Mouse (Mus musculus): ENCODE results near the gene Ccn6. TPM values are rescaled to one million over a fixed set of nuclear protein-coding genes. Genes with fewer than 3 reads are reported as not detected.

The Ccn6 gene
- polyA plus RNA-seq, 1 experiment from 2014 or later: 0.26 TPM

- WGBS: 89% methylated on average over 12 of the region's 12 CpGs
- no peak for DNase-seq (ENCODE audit: low spot score)
- Histone ChIP-seq H3K27ac (no peak overlapping the region), H3K9me3 (replicated peaks) (no peaks in the 10 kb centered on the region), H3K27me3 (ENCODE audit: low read depth, poor library complexity, severe bottlenecking) (no peaks in the 10 kb centered on the region), H3K4me3 (no peak overlapping the region), H3K4me1 (no peaks in the 10 kb centered on the region), H3K36me3 (peaks cover 97% of the 10 kb centered on the region)
Measured at GRCm38 (mm10) chr10:39142216-39142615, 21.4 kb downstream of the Ccn6 start.

GRCm38 (mm10) chr10:39141401-39141800 is 22.2 kb downstream of the Ccn6 start:
- no peaks in the 10 kb centered on the region for H3K9me3 ChIP-seq (replicated peaks)
- DNase-seq (ENCODE audit: low spot score): no peak
- peaks cover 97% of the 10 kb centered on the region for H3K36me3 ChIP-seq
- H3K27me3 ChIP-seq (ENCODE audit: low read depth, poor library complexity, severe bottlenecking): no peaks in the 10 kb centered on the region
- H3K4me1 ChIP-seq: no peaks in the 10 kb centered on the region
- no peak overlapping the region for H3K27ac ChIP-seq
- 95% methylated on average over 2 of the region's 2 CpGs for WGBS
- no peak overlapping the region for H3K4me3 ChIP-seq

GRCm38 (mm10) chr10:39140843-39141242 is 22.8 kb downstream of the Ccn6 start:
- peaks cover 95% of the 10 kb centered on the region for H3K36me3 ChIP-seq
- H3K4me3 ChIP-seq: no peak overlapping the region
- WGBS: 79% methylated on average over 14 of the region's 14 CpGs
- H3K27me3 ChIP-seq (ENCODE audit: low read depth, poor library complexity, severe bottlenecking): no peaks in the 10 kb centered on the region
- no peaks in the 10 kb centered on the region for H3K4me1 ChIP-seq
- no peak for DNase-seq (ENCODE audit: low spot score)
- no peaks in the 10 kb centered on the region for H3K9me3 ChIP-seq (replicated peaks)
- H3K27ac ChIP-seq: no peak overlapping the region

GRCm38 (mm10) chr10:39138761-39139160 is 24.8 kb downstream of the Ccn6 start:
- DNase-seq (ENCODE audit: low spot score): no peak
- 88% methylated on average over 6 of the region's 6 CpGs for WGBS
- Histone ChIP-seq H3K9me3 (replicated peaks) (no peaks in the 10 kb centered on the region), H3K27me3 (ENCODE audit: low read depth, poor library complexity, severe bottlenecking) (no peaks in the 10 kb centered on the region), H3K36me3 (peaks cover 76% of the 10 kb centered on the region), H3K4me1 (peaks cover 12% of the 10 kb centered on the region), H3K4me3 (no peak overlapping the region), H3K27ac (no peak overlapping the region)

- Histone ChIP-seq H3K4me3 (no peak overlapping the region), H3K27ac (no peak overlapping the region), H3K36me3 (peaks cover 66% of the 10 kb centered on the region), H3K27me3 (ENCODE audit: low read depth, poor library complexity, severe bottlenecking) (no peaks in the 10 kb centered on the region), H3K9me3 (replicated peaks) (no peaks in the 10 kb centered on the region), H3K4me1 (peaks cover 12% of the 10 kb centered on the region)
- 96% methylated on average over 3 of the region's 3 CpGs for WGBS
- DNase-seq (ENCODE audit: low spot score): no peak
Measured at GRCm38 (mm10) chr10:39137766-39138165, 25.8 kb downstream of the Ccn6 start.

GRCm38 (mm10) chr10:39133462-39134310 is 29.9 kb downstream of the Ccn6 start, which contains the start of the genes Fam229b and Tube1:
TSS of gene Fam229b (minus strand) at chr10:39133914.
TSS of gene Tube1 (plus strand) at chr10:39133976.
- WGBS: 5% methylated on average over 47 of the region's 47 CpGs
- Histone ChIP-seq H3K9me3 (replicated peaks) (no peaks in the 10 kb centered on the region), H3K4me1 (peaks cover 12% of the 10 kb centered on the region), H3K4me3 (peak within 1 kb of the TSS; percentile 72), H3K27me3 (ENCODE audit: low read depth, poor library complexity, severe bottlenecking) (no peaks in the 10 kb centered on the region), H3K36me3 (peaks cover 28% of the 10 kb centered on the region), H3K27ac (peak within 1 kb of the TSS; percentile 88)
- peak; percentile 88 for DNase-seq (ENCODE audit: low spot score)

GRCm38 (mm10) chr10:39121412-39121811 is 42.2 kb downstream of the Ccn6 start:
- Histone ChIP-seq H3K9me3 (replicated peaks) (no peaks in the 10 kb centered on the region), H3K27me3 (ENCODE audit: low read depth, poor library complexity, severe bottlenecking) (no peaks in the 10 kb centered on the region), H3K36me3 (no peaks in the 10 kb centered on the region), H3K27ac (no peak overlapping the region), H3K4me3 (no peak overlapping the region), H3K4me1 (no peaks in the 10 kb centered on the region)
- no peak for DNase-seq (ENCODE audit: low spot score)
- WGBS: 42% methylated on average over 4 of the region's 4 CpGs

GRCm38 (mm10) chr10:39109489-39109874 is 54.1 kb downstream of the Ccn6 start:
- H3K36me3 ChIP-seq: peaks cover 15% of the 10 kb centered on the region
- H3K4me1 ChIP-seq: peaks cover 3% of the 10 kb centered on the region; the same call in 1 of the 2 replicates
- WGBS: 64% methylated on average over 4 of the region's 4 CpGs
- no peak overlapping the region for H3K27ac ChIP-seq
- H3K4me3 ChIP-seq: no peak overlapping the region
- H3K27me3 ChIP-seq (ENCODE audit: low read depth, poor library complexity, severe bottlenecking): no peaks in the 10 kb centered on the region
- DNase-seq (ENCODE audit: low spot score): no peak
- H3K9me3 ChIP-seq (replicated peaks): no peaks in the 10 kb centered on the region

- no peaks in the 10 kb centered on the region for H3K9me3 ChIP-seq (replicated peaks)
- DNase-seq (ENCODE audit: low spot score): no peak
- H3K4me3 ChIP-seq: no peak overlapping the region
- WGBS: 84% methylated on average over 10 of the region's 10 CpGs
- H3K4me1 ChIP-seq: peaks cover 3% of the 10 kb centered on the region; the same call in 1 of the 2 replicates
- peaks cover 15% of the 10 kb centered on the region for H3K36me3 ChIP-seq
- H3K27ac ChIP-seq: no peak overlapping the region
- no peaks in the 10 kb centered on the region for H3K27me3 ChIP-seq (ENCODE audit: low read depth, poor library complexity, severe bottlenecking)
Measured at GRCm38 (mm10) chr10:39108837-39109488, 54.6 kb downstream of the Ccn6 start.

GRCm38 (mm10) chr10:39106935-39107334 is 56.7 kb downstream of the Ccn6 start:
- H3K4me3 ChIP-seq: no peak overlapping the region
- peaks cover 25% of the 10 kb centered on the region for H3K36me3 ChIP-seq
- H3K27me3 ChIP-seq (ENCODE audit: low read depth, poor library complexity, severe bottlenecking): no peaks in the 10 kb centered on the region
- WGBS: 75% methylated on average over 4 of the region's 4 CpGs
- peaks cover 3% of the 10 kb centered on the region; the same call in 1 of the 2 replicates for H3K4me1 ChIP-seq
- H3K9me3 ChIP-seq (replicated peaks): no peaks in the 10 kb centered on the region
- DNase-seq (ENCODE audit: low spot score): no peak
- H3K27ac ChIP-seq: no peak overlapping the region

- no peaks in the 10 kb centered on the region for H3K27me3 ChIP-seq (ENCODE audit: low read depth, poor library complexity, severe bottlenecking)
- H3K4me3 ChIP-seq: no peak overlapping the region
- H3K9me3 ChIP-seq (replicated peaks): no peaks in the 10 kb centered on the region
- no peak overlapping the region for H3K27ac ChIP-seq
- peaks cover 3% of the 10 kb centered on the region; the same call in 1 of the 2 replicates for H3K4me1 ChIP-seq
- WGBS: 73% methylated on average over 3 of the region's 3 CpGs
- no peak for DNase-seq (ENCODE audit: low spot score)
- peaks cover 26% of the 10 kb centered on the region for H3K36me3 ChIP-seq
Measured at GRCm38 (mm10) chr10:39106413-39106812, 57.2 kb downstream of the Ccn6 start.

- Histone ChIP-seq H3K27me3 (ENCODE audit: low read depth, poor library complexity, severe bottlenecking) (no peaks in the 10 kb centered on the region), H3K4me3 (no peak overlapping the region), H3K36me3 (peaks cover 24% of the 10 kb centered on the region), H3K9me3 (replicated peaks) (no peaks in the 10 kb centered on the region), H3K27ac (no peak overlapping the region), H3K4me1 (peaks cover 3% of the 10 kb centered on the region; the same call in 1 of the 2 replicates)
- WGBS: 94% methylated on average over 8 of the region's 8 CpGs
- DNase-seq (ENCODE audit: low spot score): no peak
Measured at GRCm38 (mm10) chr10:39104803-39105449, 58.7 kb downstream of the Ccn6 start.
